Mouse (Mus musculus) CH12.LX (cell line): Measurements from ENCODE around the gene Prr12. TPM values are rescaled to one million over a fixed set of nuclear protein-coding genes. Genes with fewer than 3 reads are reported as not detected.

Experiments
- DNase-seq: peaks from one replicate; pipeline ENCODE4 v3.0.0-alpha.2; 2013; ENCODE audit errors: extremely low read depth
- H3K27ac ChIP-seq: 2 replicates; pipeline ENCODE4 v1.5.1; 2012; ENCODE audit warnings: low read depth, mild to moderate bottlenecking, control low read depth, moderate library complexity; ENCODE audit not compliant: insufficient read depth
- H3K27me3 ChIP-seq: replicated peaks from 2 replicates; pipeline ENCODE3; 2012; ENCODE audit warnings: inconsistent platforms
- H3K36me3 ChIP-seq, 2 experiments: replicated peaks in 1 of 2; 2 replicates each; pipeline versions ENCODE3 to v1.6.1; 2012; ENCODE audit warnings: inconsistent platforms in 1 of 2, low read length in 1 of 2, mild to moderate bottlenecking in 1 of 2, mixed read lengths in 1 of 2, moderate library complexity in 1 of 2; ENCODE audit not compliant: control insufficient read depth in 1 of 2, insufficient read depth in 1 of 2
- H3K4me1 ChIP-seq, 2 experiments: 2 replicates each; pipeline ENCODE4 v1.6.1; 2012; ENCODE audit warnings: inconsistent platforms in 1 of 2, moderate library complexity in 1 of 2; ENCODE audit not compliant: insufficient read depth in 2 of 2, control insufficient read depth in 1 of 2
- H3K4me2 ChIP-seq: 2 replicates; pipeline ENCODE4 v1.6.1; 2012; ENCODE audit warnings: low read depth, mild to moderate bottlenecking, control low read depth; ENCODE audit not compliant: poor library complexity, insufficient read depth, severe bottlenecking
- H3K4me3 ChIP-seq, 3 experiments: fragments of 150-350 bp in 1 of 3; sonication (generic) in 1 of 3; replicated peaks in 1 of 3; 2 replicates each; pipeline versions ENCODE3 to v1.5.1; 2011 to 2012; ENCODE audit warnings: low read depth in 2 of 3, low read length in 2 of 3, mild to moderate bottlenecking in 2 of 3, moderate library complexity in 2 of 3, control low read depth in 1 of 3, improper control_type of control experiment in 1 of 3, inconsistent platforms in 1 of 3, mixed read lengths in 1 of 3; ENCODE audit not compliant: poor library complexity in 1 of 3
- H3K79me2 ChIP-seq: replicated peaks from 2 replicates; pipeline ENCODE4 v1.6.1; 2012; ENCODE audit warnings: mild to moderate bottlenecking, moderate library complexity; ENCODE audit not compliant: control insufficient read depth, poor library complexity, insufficient read depth, severe bottlenecking; ENCODE audit errors: extremely low read depth
- H3K9ac ChIP-seq: 2 replicates; pipeline ENCODE4 v1.6.1; 2012; ENCODE audit warnings: low read depth, mild to moderate bottlenecking, control low read depth, moderate library complexity; ENCODE audit not compliant: insufficient read depth
- H3K9me3 ChIP-seq: replicated peaks from 2 replicates; pipeline ENCODE3; 2012; ENCODE audit warnings: low read length, inconsistent platforms, mixed read lengths
- BHLHE40 ChIP-seq: IDR thresholded peaks from 2 replicates; pipeline ENCODE4 v1.6.1; 2011; ENCODE audit warnings: mild to moderate bottlenecking, low read depth, low read length, improper control_type of control experiment
- CTCF ChIP-seq, 2 experiments: IDR thresholded peaks in 1 of 2; conservative IDR thresholded peaks in 1 of 2; 2 replicates each; pipeline ENCODE4 v1.5.1; 2011 to 2012; ENCODE audit warnings: low read depth in 2 of 2, low read length in 2 of 2, improper control_type of control experiment in 1 of 2, inconsistent platforms in 1 of 2, mild to moderate bottlenecking in 1 of 2, moderate library complexity in 1 of 2
- E2F4 ChIP-seq: IDR thresholded peaks from 2 replicates; pipeline ENCODE4 v1.6.1; 2011; ENCODE audit warnings: low read depth, low read length, improper control_type of control experiment; ENCODE audit not compliant: insufficient replicate concordance
- ELF1 ChIP-seq: IDR thresholded peaks from 2 replicates; pipeline ENCODE4 v1.6.1; 2014; ENCODE audit warnings: low read depth, mild to moderate bottlenecking, inconsistent platforms, low read length, improper control_type of control experiment
- GABPA ChIP-seq: IDR thresholded peaks from 2 replicates; pipeline ENCODE4 v1.6.1; 2012; ENCODE audit warnings: low read depth, low read length, improper control_type of control experiment, inconsistent platforms; ENCODE audit not compliant: insufficient replicate concordance
- HCFC1 ChIP-seq: IDR thresholded peaks from 2 replicates; pipeline ENCODE4 v1.6.1; 2012; ENCODE audit warnings: low read depth, mild to moderate bottlenecking, inconsistent platforms, low read length, improper control_type of control experiment
- IRF4 ChIP-seq: IDR thresholded peaks from 2 replicates; pipeline ENCODE4 v1.6.1; 2014; ENCODE audit warnings: low read depth, mild to moderate bottlenecking, inconsistent platforms, low read length, improper control_type of control experiment
- JUND ChIP-seq: conservative IDR thresholded peaks from 2 replicates; pipeline ENCODE4 v1.6.1; 2011; ENCODE audit warnings: low read depth, low read length, improper control_type of control experiment
- KAT2A ChIP-seq: IDR thresholded peaks from 2 replicates; pipeline ENCODE4 v1.6.1; 2012; ENCODE audit warnings: low read length, improper control_type of control experiment, inconsistent platforms; ENCODE audit not compliant: insufficient replicate concordance
- MAFK ChIP-seq: IDR thresholded peaks from 2 replicates; pipeline ENCODE4 v1.6.1; 2011; ENCODE audit warnings: low read length, improper control_type of control experiment; ENCODE audit not compliant: insufficient replicate concordance
- NELFE ChIP-seq: IDR thresholded peaks from 2 replicates; pipeline ENCODE4 v1.6.1; 2011; ENCODE audit warnings: low read depth, low read length, improper control_type of control experiment
- NRF1 ChIP-seq: IDR thresholded peaks from 2 replicates; pipeline ENCODE4 v1.6.1; 2014; ENCODE audit warnings: low read depth, mild to moderate bottlenecking, inconsistent platforms, low read length, improper control_type of control experiment, moderate library complexity
- PAX5 ChIP-seq: IDR thresholded peaks from 2 replicates; pipeline ENCODE4 v1.6.1; 2012; ENCODE audit warnings: low read length, inconsistent platforms, mixed read lengths
- POLR2A ChIP-seq: IDR thresholded peaks from 2 replicates; pipeline ENCODE4 v1.6.1; 2011; ENCODE audit warnings: low read depth, mild to moderate bottlenecking, improper control_type of control experiment, low read length
- POLR2AphosphoS2 ChIP-seq: IDR thresholded peaks from 2 replicates; pipeline ENCODE4 v1.6.1; 2011; ENCODE audit warnings: low read depth, low read length, improper control_type of control experiment
- SIN3A ChIP-seq: IDR thresholded peaks from 2 replicates; pipeline ENCODE4 v1.6.1; 2012; ENCODE audit warnings: low read length, improper control_type of control experiment, inconsistent platforms
- SMC3 ChIP-seq: IDR thresholded peaks from 2 replicates; pipeline ENCODE4 v1.6.1; 2011; ENCODE audit warnings: low read depth, low read length, improper control_type of control experiment
- TBP ChIP-seq: conservative IDR thresholded peaks from 2 replicates; pipeline ENCODE4 v1.6.1; 2011; ENCODE audit warnings: low read depth, low read length, improper control_type of control experiment
- TCF12 ChIP-seq: IDR thresholded peaks from 2 replicates; pipeline ENCODE4 v1.6.1; 2014; ENCODE audit warnings: low read depth, mild to moderate bottlenecking, inconsistent platforms, low read length, improper control_type of control experiment
- UBTF ChIP-seq: IDR thresholded peaks from 2 replicates; pipeline ENCODE4 v1.6.1; 2012; ENCODE audit warnings: low read depth, mild to moderate bottlenecking, inconsistent platforms, low read length, improper control_type of control experiment, moderate library complexity
- USF1 ChIP-seq: IDR thresholded peaks from 2 replicates; pipeline ENCODE4 v1.6.1; 2014; ENCODE audit warnings: low read depth, mild to moderate bottlenecking, inconsistent platforms, low read length, improper control_type of control experiment
- USF2 ChIP-seq: conservative IDR thresholded peaks from 2 replicates; pipeline ENCODE4 v1.6.1; 2011; ENCODE audit warnings: low read depth, low read length, improper control_type of control experiment
- ZC3H11A ChIP-seq: IDR thresholded peaks from 2 replicates; pipeline ENCODE4 v1.6.1; 2012; ENCODE audit warnings: low read depth, mild to moderate bottlenecking, inconsistent platforms, low read length, improper control_type of control experiment
- ZKSCAN1 ChIP-seq: IDR thresholded peaks from 2 replicates; pipeline ENCODE4 v1.6.1; 2012; ENCODE audit warnings: low read depth, inconsistent platforms, low read length, improper control_type of control experiment, borderline replicate concordance
- ZMIZ1 ChIP-seq: IDR thresholded peaks from 2 replicates; pipeline ENCODE4 v1.6.1; 2012; ENCODE audit warnings: low read depth, mild to moderate bottlenecking, inconsistent platforms, low read length, improper control_type of control experiment
- dilution Hi-C: fragments of 300-500 bp; cut with MboI; formaldehyde crosslinking; loops from 2 replicates; pipeline ENCODE4 v1.14.3; 2020; ENCODE audit warnings: low sequenced_read_pairs; ENCODE audit not compliant: extremely low pct_unique_long_range_greater_than_20kb, extremely low pct_ligation_motif_present
- in situ Hi-C: fragments of 300-500 bp; cut with MboI; formaldehyde crosslinking; loops from 3 replicates; pipeline ENCODE4 v1.14.3; 2019; ENCODE audit warnings: low sequenced_read_pairs, low pct_ligation_motif_present, low pct_unique_long_range_greater_than_20kb, mixed read lengths
- polyA plus RNA-seq: library from polyadenylated mRNA; unstranded; fragments of >175 nt; gene quantifications from 2 replicates; pipeline ENCODE4 v1.2.1, GENCODE M21; 2012; ENCODE audit warnings: low read depth; ENCODE audit not compliant: insufficient read length
- total RNA-seq, 2 experiments: library from RNA; depleted of rRNA; stranded (reverse); fragments of 300-350 nt in 1 of 2; fragments of >200 nt in 1 of 2; gene quantifications; 2 replicates each; pipeline ENCODE4 v1.2.3; 2012 to 2014

The Prr12 gene
- total and polyA plus RNA-seq, 3 experiments, result 1.2 to 20.5 (median 6.5) TPM

DNA sequence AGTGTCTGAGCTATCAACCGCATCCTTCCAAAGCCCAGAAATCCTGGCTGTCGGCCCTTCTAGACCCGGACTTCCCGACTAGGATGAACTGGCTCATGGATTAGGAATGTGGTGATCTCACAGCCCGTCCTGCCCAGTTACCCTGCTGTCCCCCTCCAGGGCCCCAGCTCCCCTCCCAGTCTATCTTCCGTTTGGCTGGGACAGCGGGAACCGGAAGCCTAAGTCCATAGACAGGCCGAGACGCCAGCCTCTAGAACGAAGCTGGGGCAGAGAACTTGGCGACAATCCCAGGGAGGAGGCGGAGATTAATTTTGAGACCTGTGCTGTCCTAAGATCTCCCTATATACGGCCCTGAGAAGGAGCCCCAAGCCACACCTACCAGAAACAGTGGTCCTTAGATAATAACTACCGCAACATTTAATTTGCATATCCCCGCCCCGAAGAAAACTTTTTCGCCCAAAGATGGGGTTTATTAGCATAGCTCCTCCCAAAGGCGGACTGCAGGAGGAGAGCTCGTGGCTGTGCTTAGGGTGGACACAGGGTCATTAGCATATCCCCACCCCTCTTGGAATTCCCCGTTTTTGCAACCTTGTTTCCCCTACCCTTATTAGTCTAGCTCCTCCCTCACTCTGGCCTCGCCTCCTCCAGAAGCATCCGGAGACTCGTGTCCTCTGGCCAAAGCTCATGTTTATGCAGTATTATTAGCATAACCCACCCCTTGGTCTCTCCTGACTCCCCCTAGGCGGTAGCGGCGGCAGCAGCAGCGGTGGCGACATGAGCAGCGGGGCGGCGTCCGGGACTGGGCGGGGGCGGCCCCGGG lies 35.2 kb downstream of the Prr12 start, which contains the start of gene Rras (continued):
- no peak for TF ChIP-seq SMC3
- no peak for TF ChIP-seq JUND
- TF ChIP-seq TCF12, result 0 out of 2 replicates have a peak, but pooled peaks have one; percentile 13
- TF ChIP-seq MAFK, result no peak
- TF ChIP-seq ELF1, result peak; percentile 61
- 0 out of 2 replicates have a peak, but pooled peaks have one; percentile 26 for TF ChIP-seq NELFE
- peak; percentile 8; the same call in 1 of the 2 replicates for TF ChIP-seq NRF1
- peak; percentile 77 for TF ChIP-seq SIN3A
- TF ChIP-seq, all 38 proteins: peak for 16

DNA sequence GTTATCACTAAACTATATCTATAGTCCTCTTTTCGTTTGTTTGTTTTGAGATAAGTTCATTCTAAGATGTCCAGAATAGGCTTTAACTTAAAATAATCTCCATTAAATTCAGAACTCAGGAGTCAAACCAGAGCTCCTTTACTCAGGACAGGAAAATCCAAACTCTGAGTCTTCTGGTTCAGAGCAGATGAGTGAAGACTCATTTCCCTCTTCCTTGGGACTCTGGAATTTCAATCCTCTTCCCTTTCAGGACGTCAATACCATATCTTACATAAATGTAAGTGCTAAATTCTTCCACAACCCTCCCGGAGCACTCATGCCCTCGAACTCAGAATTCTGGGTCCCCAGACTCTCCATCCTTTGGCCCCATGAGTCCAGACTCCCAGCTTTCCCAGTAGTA lies 35.9 kb downstream of the Prr12 start:
- in situ Hi-C loops, result no loop called here
- H3K27ac ChIP-seq, result peak overlapping the region; percentile 81; the same call in 1 of the 2 replicates
- peaks cover 0 to 31% of the 10 kb centered on the region in 2 experiments; a peak in 2 of 4 replicates for H3K4me1 ChIP-seq
- DNase-seq, result no peak
- H3K4me2 ChIP-seq, result peak overlapping the region; percentile 53
- peaks cover 18% of the 10 kb centered on the region for H3K79me2 ChIP-seq
- H3K9ac ChIP-seq, result peak overlapping the region; percentile 53
- dilution Hi-C loops, result no loop called here
- H3K27me3 ChIP-seq, result no peaks in the 10 kb centered on the region
- TF ChIP-seq ELF1 (no peak), USF1 (no peak), ZMIZ1 (no peak), KAT2A (no peak), IRF4 (no peak), PAX5 (no peak), POLR2AphosphoS2 (no peak), ZKSCAN1 (no peak)
- H3K9me3 ChIP-seq, result no peaks in the 10 kb centered on the region
- H3K36me3 ChIP-seq, result peaks cover 18 to 39% of the 10 kb centered on the region in 2 experiments
- peak overlapping the region; percentile 63 to 78 (median 67) for H3K4me3 ChIP-seq

DNA sequence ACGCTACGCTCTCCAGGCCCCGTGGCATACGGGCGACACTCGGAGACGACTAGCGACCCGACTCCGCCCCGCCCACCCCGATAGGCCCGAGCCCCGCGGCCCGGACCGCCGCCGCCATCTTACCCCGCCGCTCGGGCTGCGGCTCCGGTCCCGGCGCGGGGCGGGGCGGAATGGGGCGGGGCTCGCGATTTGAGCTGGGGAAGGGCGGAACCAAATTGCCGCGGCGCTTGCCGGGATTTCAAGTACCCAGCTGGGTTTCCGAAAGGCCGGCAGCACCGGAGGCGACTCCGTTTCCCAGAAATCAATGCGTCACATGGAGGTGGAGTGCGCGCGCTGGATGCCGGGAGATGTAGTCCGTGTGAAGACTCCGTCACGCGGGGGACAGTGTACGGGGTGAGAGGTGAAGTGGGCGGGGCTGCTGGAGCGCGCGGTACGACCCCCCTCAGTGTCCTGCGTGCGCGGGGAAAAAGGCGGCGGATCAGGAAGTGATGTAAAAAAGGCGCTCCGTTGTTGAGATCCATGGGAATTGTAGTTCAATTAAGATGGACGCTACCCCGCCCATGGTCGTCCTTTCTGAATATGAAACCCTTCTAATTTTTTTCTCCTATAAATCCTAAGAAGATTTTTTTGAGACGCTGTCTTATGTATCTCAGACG lies 36.6 kb downstream of the Prr12 start, which contains the start of gene Scaf1:
Gene Scaf1 (minus strand): TSS at position 407 of the 656 bp plus-strand sequence.
- in situ Hi-C loops (no loop called here), dilution Hi-C loops (no loop called here)
- H3K4me3 ChIP-seq, result peak within 1 kb of the TSS; percentile 63 to 99 (median 92)
- H3K27ac ChIP-seq, result peak within 1 kb of the TSS; percentile 81
- peak within 1 kb of the TSS; percentile 53 for H3K4me2 ChIP-seq
- peak within 1 kb of the TSS; percentile 100 for H3K9ac ChIP-seq
- peaks cover 0 to 31% of the 10 kb centered on the region in 2 experiments; a peak in 2 of 4 replicates for H3K4me1 ChIP-seq
- no peaks in the 10 kb centered on the region for H3K9me3 ChIP-seq
- peaks cover 25 to 41% of the 10 kb centered on the region in 2 experiments for H3K36me3 ChIP-seq
- no peaks in the 10 kb centered on the region for H3K27me3 ChIP-seq
- H3K79me2 ChIP-seq, result peaks cover 18% of the 10 kb centered on the region
- peak; percentile 99 for DNase-seq
- TF ChIP-seq ZC3H11A, result no peak
- TF ChIP-seq GABPA, result peak; percentile 89; the same call in 1 of the 2 replicates
- TF ChIP-seq JUND, result no peak
- TF ChIP-seq HCFC1, result peak; percentile 95
- TF ChIP-seq ELF1, result peak; percentile 86
- peak; percentile 26; the same call in 1 of the 2 replicates for TF ChIP-seq NELFE
- peak; percentile 72 for TF ChIP-seq NRF1
- no peak for TF ChIP-seq SMC3
- peak; percentile 65; the same call in 1 of the 2 replicates for TF ChIP-seq POLR2A
- TF ChIP-seq UBTF, result 0 out of 2 replicates have a peak, but pooled peaks have one; percentile 13
- peak; percentile 36; the same call in 1 of the 2 replicates for TF ChIP-seq TCF12
- no peak for TF ChIP-seq TBP
- TF ChIP-seq CTCF (conservative IDR thresholded peaks at IDR 0.05 in 1 of 2, IDR thresholded peaks at IDR 0.05 in 1 of 2; ENCODE audit: low read depth in 2 of 2, low read length in 2 of 2), result no peak
- TF ChIP-seq ZMIZ1, result no peak
- TF ChIP-seq BHLHE40, result peak; percentile 44
- peak; percentile 83; the same call in 1 of the 2 replicates for TF ChIP-seq E2F4
- peak; percentile 40; the same call in 1 of the 2 replicates for TF ChIP-seq USF2
